Mouse (Mus musculus) embryonic fibroblast, embryonic 13.5 days (primary cell): ENCODE measurements at regions not wholly inside any gene's neighbourhood (a gene's known extent, or its start where the extent isn't known, plus 50 kb on each side); places are given as distances from the start of the nearest gene placed in this dataset.

Experiments used
- CTCF ChIP-seq: IDR thresholded peaks from 2 replicates; pipeline ENCODE4 v1.5.1; 2011; ENCODE audit warnings: mild to moderate bottlenecking, control low read depth, low read length, moderate library complexity, borderline replicate concordance; ENCODE audit not compliant: insufficient read depth
- POLR2A ChIP-seq: IDR thresholded peaks from 2 replicates; pipeline ENCODE4 v1.6.1; 2011; ENCODE audit warnings: low read depth, mild to moderate bottlenecking, control low read depth, low read length, moderate library complexity

DNA sequence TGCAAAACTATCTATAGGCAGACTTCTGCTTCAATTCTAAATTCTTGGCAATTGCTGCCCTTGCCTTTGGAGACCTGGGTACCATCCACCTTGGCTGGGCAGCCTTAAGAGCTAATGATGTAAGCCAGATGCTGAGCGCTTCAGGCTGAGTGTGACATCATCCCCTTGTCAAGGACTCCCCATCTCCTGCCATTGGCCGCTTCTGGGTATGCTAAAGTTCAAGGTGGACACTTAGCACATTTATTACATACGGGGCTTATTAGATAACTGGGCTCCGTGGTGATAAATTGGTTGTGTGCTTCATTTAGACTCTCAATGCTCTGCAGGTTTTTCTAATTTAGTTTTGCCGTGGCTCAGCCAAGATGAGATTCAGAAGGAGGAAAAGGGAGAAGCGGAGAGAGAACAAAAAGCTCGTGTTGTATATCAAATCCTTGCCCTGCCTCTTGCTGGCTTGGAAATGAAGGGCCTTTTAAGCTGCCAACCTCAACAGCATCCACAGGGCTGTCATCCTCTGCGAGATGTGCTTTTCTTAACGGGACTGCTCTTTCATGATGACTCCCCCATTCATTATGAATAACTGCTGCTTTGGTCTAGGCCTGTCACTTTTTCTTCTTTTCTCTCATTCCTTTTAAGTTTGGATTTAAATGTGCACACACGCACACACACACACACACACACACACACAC is 113.1 kb downstream of the Nuf2 start:
- TF ChIP-seq POLR2A (no peak), CTCF (no peak)
